Mouse (Mus musculus) small intestine, adult 2 months (tissue): ENCODE measurements around the gene Rad51c. TPM values are rescaled to one million over a fixed set of nuclear protein-coding genes. Genes with fewer than 3 reads are reported as not detected.
"Not testable (repeated sequence)": the region's sequence is repeated elsewhere in the genome, so short reads cannot be mapped to it uniquely, and the experiment has no call there.

Experiments
- H3K27ac ChIP-seq: fragments of 200-500 bp; 2 replicates; pipeline ENCODE4 v1.5.1; 2012; ENCODE audit warnings: low read depth, low read length, control low read depth, inconsistent platforms; ENCODE audit not compliant: insufficient read depth
- H3K27me3 ChIP-seq: fragments of 200-500 bp; 2 replicates; pipeline ENCODE4 v1.6.1; 2012; ENCODE audit warnings: mild to moderate bottlenecking, moderate library complexity, low read length, inconsistent platforms; ENCODE audit not compliant: control insufficient read depth, insufficient read depth
- H3K36me3 ChIP-seq: fragments of 200-500 bp; 2 replicates; pipeline ENCODE4 v1.6.1; 2012; ENCODE audit warnings: mild to moderate bottlenecking, low read length, control low read depth, inconsistent platforms; ENCODE audit not compliant: control insufficient read depth, insufficient read depth
- H3K4me1 ChIP-seq: fragments of 200-500 bp; 2 replicates; pipeline ENCODE4 v1.6.1; 2012; ENCODE audit warnings: low read length, inconsistent platforms, mixed read lengths; ENCODE audit not compliant: control insufficient read depth, insufficient read depth, insufficient read length
- H3K4me3 ChIP-seq: fragments of 200-500 bp; 2 replicates; pipeline ENCODE4 v1.5.1; 2012; ENCODE audit warnings: low read depth, mild to moderate bottlenecking, control low read depth, inconsistent platforms, low read length, moderate library complexity
- CTCF ChIP-seq: fragments of 200-500 bp; IDR thresholded peaks from 2 replicates; pipeline ENCODE4 v1.5.1; 2012; ENCODE audit warnings: low read depth, mild to moderate bottlenecking, control low read depth, inconsistent platforms, low read length, moderate library complexity, mixed read lengths; ENCODE audit not compliant: insufficient replicate concordance, insufficient read length; ENCODE audit errors: extremely low read depth
- POLR2A ChIP-seq: fragments of 200-500 bp; IDR thresholded peaks from 2 replicates; pipeline ENCODE4 v1.6.1; 2012; ENCODE audit warnings: low read depth, mild to moderate bottlenecking, control low read depth, inconsistent platforms, low read length, moderate library complexity
- WGBS: fragments of 180-500 bp; shearing (Covaris S2); methylation state at CpG from one replicate; pipeline ENCODE4 v1.1.7; 2018; 5-methylcytosine and 5-hydroxymethylcytosine counted together
- polyA plus RNA-seq: library from polyadenylated mRNA; depleted of rRNA; stranded (reverse); fragments of >200 nt; gene quantifications from 2 replicates; pipeline ENCODE4 v1.2.3, GENCODE M21; 2012

The Rad51c gene
- polyA plus RNA-seq, 1 experiment, result 0.37 TPM

DNA sequence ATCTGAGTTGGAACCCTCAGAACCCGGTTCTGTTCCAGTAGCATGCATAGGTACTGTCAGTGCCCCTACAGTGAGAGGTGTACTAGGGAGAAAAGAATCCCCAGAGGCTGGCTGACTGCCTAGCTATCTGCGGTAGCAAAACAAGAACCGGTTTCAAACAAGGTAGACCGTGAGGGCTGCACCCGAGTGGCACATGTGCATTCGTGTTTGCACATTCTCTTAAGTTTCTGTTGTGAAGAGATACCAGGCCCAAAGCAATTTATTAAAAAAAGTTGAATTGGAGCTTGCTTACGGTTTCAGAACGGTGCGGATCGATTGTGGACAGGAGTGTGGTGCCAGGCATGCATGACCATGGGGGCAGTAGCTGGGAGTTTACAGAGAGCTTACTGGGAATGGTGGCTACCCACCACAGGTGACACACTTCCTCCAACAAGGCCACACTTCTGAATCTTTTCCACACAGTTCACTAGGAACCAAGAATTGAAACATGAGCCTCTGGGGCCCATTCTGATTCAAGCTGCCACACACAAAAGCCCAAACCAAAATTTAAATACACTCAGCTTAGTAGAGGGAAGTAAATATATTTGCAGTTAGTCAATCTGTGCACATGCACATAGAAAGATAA is 35.2 kb upstream of the Rad51c start:
- no peak for TF ChIP-seq POLR2A
- TF ChIP-seq CTCF, result no peak
- no peak overlapping the region for H3K4me3 ChIP-seq
- 90% methylated on average over 10 of the region's 10 CpGs for WGBS
- no peak overlapping the region for H3K27ac ChIP-seq
- H3K27me3 ChIP-seq, result no peaks in the 10 kb centered on the region
- H3K36me3 ChIP-seq, result no peaks in the 10 kb centered on the region
- no peaks in the 10 kb centered on the region for H3K4me1 ChIP-seq

DNA sequence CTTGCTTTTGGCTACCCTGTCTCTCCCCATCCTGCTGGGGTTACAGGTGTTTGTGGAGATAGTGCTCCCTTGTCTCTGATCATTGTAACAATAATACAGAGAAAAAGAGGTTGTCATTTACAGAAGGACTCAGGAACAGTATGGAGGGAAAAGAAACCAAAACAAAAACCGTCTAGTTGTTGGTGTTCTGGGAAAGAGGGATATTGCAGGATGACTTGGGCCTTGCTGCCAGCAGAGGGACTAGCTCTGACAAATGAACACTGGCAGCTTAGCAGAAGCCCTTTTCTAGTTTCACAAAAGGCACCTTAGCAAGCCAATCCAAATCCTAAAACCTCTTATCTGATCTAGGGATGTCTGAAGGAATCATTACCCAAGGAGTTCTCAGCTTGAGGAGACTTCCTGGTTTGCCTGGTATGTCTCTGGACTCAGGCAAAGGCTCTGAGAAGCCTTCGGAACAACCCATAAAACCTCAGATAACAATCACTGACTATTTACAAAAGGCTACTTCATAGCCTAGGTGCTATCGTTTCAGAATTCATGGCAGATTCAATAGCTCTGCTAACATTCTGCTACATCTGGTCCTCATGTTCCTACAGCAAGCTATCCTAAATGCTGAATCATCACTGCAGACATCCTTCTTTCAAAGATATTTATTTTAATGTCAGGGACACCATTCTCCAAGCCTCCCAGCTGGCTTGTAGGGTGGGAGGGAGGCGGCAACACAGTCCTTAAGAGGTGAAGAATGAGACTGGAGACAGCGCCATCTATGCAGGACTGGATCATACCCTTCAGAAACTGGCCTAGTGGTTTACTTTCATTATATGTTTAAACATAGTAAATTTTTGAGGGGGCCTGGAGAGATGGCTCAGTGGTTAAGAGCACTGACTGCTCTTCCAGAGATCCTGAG is 31.8 kb upstream of the Rad51c start:
- Histone ChIP-seq H3K4me3 (no peak overlapping the region), H3K36me3 (no peaks in the 10 kb centered on the region), H3K4me1 (no peaks in the 10 kb centered on the region), H3K27ac (no peak overlapping the region; the same call in 1 of the 2 replicates), H3K27me3 (no peaks in the 10 kb centered on the region)
- TF ChIP-seq CTCF (no peak), POLR2A (no peak)
- WGBS, result 40% methylated on average over 5 of the region's 5 CpGs

DNA sequence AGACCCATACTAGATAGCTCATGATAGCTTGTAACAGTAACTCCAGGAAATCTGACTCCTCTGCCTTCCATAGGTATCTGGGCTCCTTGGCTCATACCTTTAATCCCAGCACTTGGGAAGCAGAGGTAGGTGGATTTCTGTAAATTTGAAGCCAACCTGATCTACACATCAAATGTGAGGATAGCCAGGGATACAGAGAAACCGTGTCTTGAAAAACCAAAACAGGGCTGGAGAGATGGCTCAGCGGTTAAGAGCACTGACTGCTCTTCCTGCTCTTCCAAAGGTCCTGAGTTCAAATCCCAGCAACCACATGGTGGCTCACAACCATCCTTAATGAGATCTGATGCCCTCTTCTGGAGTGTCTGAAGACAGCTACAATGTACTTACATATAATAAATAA is 30.4 kb upstream of the Rad51c start:
- not testable (repeated sequence) for H3K27me3 ChIP-seq, H3K4me1 ChIP-seq, H3K36me3 ChIP-seq, H3K27ac ChIP-seq, H3K4me3 ChIP-seq
- WGBS, result 93% methylated on average over 2 of the region's 2 CpGs

DNA sequence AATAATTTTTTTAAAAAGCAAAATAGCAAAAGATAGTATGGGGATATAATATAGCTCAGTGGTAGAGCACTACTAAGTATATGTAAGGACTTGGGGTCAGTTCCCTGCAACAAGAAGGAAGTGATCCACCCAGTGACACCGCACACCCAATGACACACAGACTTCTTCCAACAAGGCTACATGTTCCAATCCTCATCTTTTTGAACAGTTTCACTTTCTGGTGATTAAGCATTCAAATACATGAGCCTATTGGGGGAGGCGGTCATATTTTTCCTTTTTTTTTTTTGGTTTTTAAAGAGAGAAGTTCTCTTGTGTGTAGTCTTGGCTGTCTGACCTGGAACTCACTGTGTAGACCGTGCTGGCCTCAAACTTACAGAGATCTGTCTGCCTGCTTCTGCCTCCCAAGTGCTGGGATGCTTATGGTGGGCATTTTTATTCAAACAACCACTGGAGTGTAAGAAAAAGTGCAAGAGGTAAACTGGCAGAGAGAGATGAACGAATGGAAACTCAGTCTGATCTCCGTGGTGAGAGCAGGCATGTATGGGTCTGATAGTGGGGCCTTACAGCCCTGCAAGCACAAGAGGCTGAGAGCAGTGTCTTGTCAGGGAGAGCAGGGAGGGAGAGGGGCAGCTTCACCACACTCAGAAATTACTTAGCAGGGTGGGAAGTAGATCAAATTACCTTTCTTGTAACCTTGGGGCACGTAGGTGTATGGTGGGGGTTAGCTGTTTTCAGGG is 28.3 kb upstream of the Rad51c start:
- H3K36me3 ChIP-seq, result no peaks in the 10 kb centered on the region
- H3K27me3 ChIP-seq, result no peaks in the 10 kb centered on the region
- H3K4me1 ChIP-seq, result no peaks in the 10 kb centered on the region
- H3K4me3 ChIP-seq, result no peak overlapping the region
- no peak overlapping the region for H3K27ac ChIP-seq
- 67% methylated on average over 6 of the region's 6 CpGs for WGBS
- TF ChIP-seq CTCF (no peak), POLR2A (no peak)

DNA sequence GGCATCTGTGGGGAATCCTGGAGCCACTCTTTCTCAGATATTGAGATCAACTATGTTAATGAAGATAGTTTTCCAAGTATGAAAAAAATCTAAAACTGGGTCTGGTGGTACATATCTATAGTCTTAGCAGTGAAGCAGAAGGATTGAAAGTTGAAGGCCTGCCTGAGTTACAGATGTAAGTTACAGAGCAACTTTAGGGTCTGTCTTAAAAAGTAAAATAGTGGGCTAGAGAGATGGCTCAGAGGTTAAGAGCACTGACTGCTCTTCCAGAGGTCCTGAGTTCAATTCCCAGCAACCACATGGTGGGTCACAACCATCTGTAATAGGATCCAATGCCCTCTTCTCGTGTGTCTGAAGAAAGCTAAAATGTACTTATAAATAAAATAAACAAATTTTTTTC is 27.7 kb upstream of the Rad51c start:
- H3K27ac ChIP-seq, result no peak overlapping the region
- H3K27me3 ChIP-seq, result no peaks in the 10 kb centered on the region
- no peak overlapping the region for H3K4me3 ChIP-seq
- no peaks in the 10 kb centered on the region for H3K36me3 ChIP-seq
- H3K4me1 ChIP-seq, result no peaks in the 10 kb centered on the region
- WGBS, result 80% methylated on average over 1 of the region's 1 CpGs
- TF ChIP-seq CTCF (no peak), POLR2A (no peak)

DNA sequence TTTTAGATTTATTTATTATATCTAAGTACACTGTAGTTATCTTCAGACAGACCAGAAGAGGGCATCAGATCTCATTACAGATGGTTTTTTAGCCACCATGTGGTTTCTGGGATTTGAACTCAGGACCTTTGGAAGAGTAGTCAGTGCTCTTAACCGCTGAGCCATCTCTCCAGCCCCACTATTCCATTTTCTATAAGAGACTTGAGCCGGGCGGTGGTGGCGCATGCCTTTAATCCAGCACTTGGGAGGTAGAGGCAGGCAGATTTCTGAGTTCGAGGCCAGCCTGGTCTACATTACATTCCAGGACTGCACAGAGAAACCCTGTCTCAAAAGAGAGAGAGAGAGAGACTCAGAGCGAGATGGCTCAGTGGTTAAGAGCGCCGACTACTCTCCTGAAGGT is 27.1 kb upstream of the Rad51c start:
- not testable (repeated sequence) for H3K27ac ChIP-seq, H3K4me3 ChIP-seq, H3K4me1 ChIP-seq, H3K36me3 ChIP-seq, H3K27me3 ChIP-seq
- WGBS, result 94% methylated on average over 8 of the region's 8 CpGs

DNA sequence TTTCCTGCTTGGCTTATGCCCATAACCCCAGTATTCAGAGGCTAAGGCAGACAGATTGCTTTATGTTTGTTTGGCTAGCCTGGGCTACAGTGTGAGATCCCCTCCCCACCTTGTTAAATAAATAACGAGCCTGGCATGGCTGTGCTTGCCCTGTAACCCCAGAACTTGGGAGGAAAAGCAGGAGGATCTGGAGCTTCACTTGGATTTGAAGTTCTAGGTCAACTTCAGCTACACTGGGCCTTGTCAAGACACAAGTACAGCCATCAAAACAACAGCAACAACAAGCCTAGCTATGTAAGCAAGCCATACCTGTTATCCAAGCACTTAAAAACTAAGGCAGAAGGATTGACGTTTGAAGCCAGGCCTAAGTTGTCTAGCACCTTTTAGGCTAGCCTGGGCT is 25.6 kb upstream of the Rad51c start:
- 71% methylated on average over 2 of the region's 2 CpGs for WGBS
- no peaks in the 10 kb centered on the region for H3K4me1 ChIP-seq
- no peaks in the 10 kb centered on the region for H3K27me3 ChIP-seq
- no peaks in the 10 kb centered on the region for H3K36me3 ChIP-seq
- TF ChIP-seq CTCF, result no peak
- no peak for TF ChIP-seq POLR2A
- no peak overlapping the region for H3K27ac ChIP-seq
- no peak overlapping the region for H3K4me3 ChIP-seq
